Mouse (Mus musculus) spleen, adult 10 weeks (tissue): Measurements from ENCODE around the gene Fam83e. TPM values are rescaled to one million over a fixed set of nuclear protein-coding genes. Genes with fewer than 3 reads are reported as not detected.

Experiments
- polyA plus RNA-seq: library from polyadenylated mRNA; stranded (reverse); fragments of 350-450 nt; fragmentation: Illumina TruSeq; extraction: RNeasy Lipid Tissue Mini Kit (QIAGEN cat#74804); gene quantifications from one replicate; pipeline ENCODE4 v1.2.3, GENCODE M21; 2015; ENCODE audit warnings: low replicate concordance; ENCODE audit not compliant: insufficient read depth

The Fam83e gene
- 0.17 TPM for polyA plus RNA-seq

GRCm38 (mm10) chr7:45720413-45721233 lies at the start of gene Fam83e:
Fam83e (plus strand) TSS chr7:45721212.

GRCm38 (mm10) chr7:45683396-45684050 lies 37.5 kb upstream of the Fam83e start, which contains the start of gene Ntn5:
Ntn5 (plus strand) TSS chr7:45684022.

GRCm38 (mm10) chr7:45693921-45694591 lies 27.0 kb upstream of the Fam83e start, which contains the start of gene Sec1:
Sec1 (minus strand) TSS chr7:45694402.

GRCm38 (mm10) chr7:45699523-45700141 lies 21.4 kb upstream of the Fam83e start, which contains the start of gene Car11:
Car11 (plus strand) TSS chr7:45699843.

GRCm38 (mm10) chr7:45704730-45705442 lies 16.1 kb upstream of the Fam83e start, which contains the start of gene Dbp:
Dbp (plus strand) TSS chr7:45705088.

GRCm38 (mm10) chr7:45715090-45715708 lies 5.8 kb upstream of the Fam83e start, which contains the start of gene Rpl18:
Rpl18 (plus strand) TSS chr7:45715457.

GRCm38 (mm10) chr7:45717918-45718297 lies 3.1 kb upstream of the Fam83e start, which contains the start of gene Sphk2:
Sphk2 (minus strand) TSS chr7:45718002.

DNA sequence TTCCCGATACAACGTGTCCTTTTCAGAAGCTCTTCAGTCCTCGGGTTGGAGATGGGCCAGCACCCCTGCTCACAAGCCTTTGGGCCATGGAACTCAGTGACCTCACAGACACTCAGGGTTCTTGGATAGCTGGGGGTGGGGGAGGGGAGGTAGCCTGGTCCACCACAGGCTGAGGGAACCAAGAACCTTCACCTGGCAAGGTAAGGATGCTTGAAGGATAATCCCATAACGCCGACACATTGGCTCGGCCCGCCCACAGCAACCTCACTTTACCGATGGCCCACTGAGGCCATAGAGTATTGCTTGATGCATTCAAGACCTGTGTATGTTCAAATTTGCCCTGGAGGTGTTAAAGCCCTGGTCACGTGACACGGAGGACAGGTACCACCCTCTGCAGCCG lies 4.7 kb downstream of the Fam83e start, which contains the start of gene Spaca4:
Gene Spaca4, minus strand, starts transcription at position 101 of the 400 bp plus-strand sequence.

Other genes with a start within 250 kb of the Fam83e start
- gene Tulp2, start 239.3 kb upstream of the Fam83e start, polyA plus RNA-seq, result 0.11 TPM
- not detected for gene Gm45808, start 234.4 kb upstream of the Fam83e start, polyA plus RNA-seq
- 6.0 TPM for gene Dhdh, start 232.4 kb upstream of the Fam83e start, polyA plus RNA-seq
- gene Nucb1, start 210.8 kb upstream of the Fam83e start, polyA plus RNA-seq, result 82.9 TPM
- 28.5 TPM for gene Ppp1r15a, start 194.9 kb upstream of the Fam83e start, polyA plus RNA-seq
- 3.0 TPM for gene Plekha4, start 194.9 kb upstream of the Fam83e start, polyA plus RNA-seq
- 0.86 TPM for gene Hsd17b14, start 166.3 kb upstream of the Fam83e start, polyA plus RNA-seq
- 27.9 TPM for gene Bcat2, start 151.1 kb upstream of the Fam83e start, polyA plus RNA-seq
- gene Fgf21, start 105.7 kb upstream of the Fam83e start, polyA plus RNA-seq, result not detected
- gene Fut1, start 103.9 kb upstream of the Fam83e start, polyA plus RNA-seq, result 0.51 TPM
- gene Izumo1, start 99.4 kb upstream of the Fam83e start, polyA plus RNA-seq, result 0.46 TPM
- 2.6 TPM for gene Rasip1, start 93.7 kb upstream of the Fam83e start, polyA plus RNA-seq
- 1.0 TPM for gene Mamstr, start 81.2 kb upstream of the Fam83e start, polyA plus RNA-seq
- gene Fut2, start 54.8 kb upstream of the Fam83e start, polyA plus RNA-seq, result not detected
- gene Ntn5, start 37.2 kb upstream of the Fam83e start, polyA plus RNA-seq, result not detected
- gene Sec1, start 26.8 kb upstream of the Fam83e start, polyA plus RNA-seq, result 0.12 TPM
- 0.83 TPM for gene Car11, start 21.4 kb upstream of the Fam83e start, polyA plus RNA-seq
- 14.8 TPM for gene Dbp, start 16.1 kb upstream of the Fam83e start, polyA plus RNA-seq
- 565 TPM for gene Rpl18, start 5.8 kb upstream of the Fam83e start, polyA plus RNA-seq
- gene Sphk2, start 3.2 kb upstream of the Fam83e start, polyA plus RNA-seq, result 5.7 TPM
- gene Spaca4, start 4.6 kb downstream of the Fam83e start, polyA plus RNA-seq, result not detected
- not detected for gene Lmtk3, start 62.5 kb downstream of the Fam83e start, polyA plus RNA-seq
- gene Sult2b1, start 63.5 kb downstream of the Fam83e start, polyA plus RNA-seq, result 0.25 TPM
- 52.5 TPM for gene Cyth2, start 93.4 kb downstream of the Fam83e start, polyA plus RNA-seq
- gene Kcnj14, start 103.6 kb downstream of the Fam83e start, polyA plus RNA-seq, result not detected
- 9.6 TPM for gene Grwd1, start 109.7 kb downstream of the Fam83e start, polyA plus RNA-seq
- 76.4 TPM for gene Kdelr1, start 151.6 kb downstream of the Fam83e start, polyA plus RNA-seq
- gene Grin2d, start 157.2 kb downstream of the Fam83e start, polyA plus RNA-seq, result 0.11 TPM
- not detected for gene Syngr4, start 175.5 kb downstream of the Fam83e start, polyA plus RNA-seq
- 2.7 TPM for gene Tmem143, start 175.7 kb downstream of the Fam83e start, polyA plus RNA-seq
- gene Emp3, start 200.2 kb downstream of the Fam83e start, polyA plus RNA-seq, result 90.7 TPM
- 2.7 TPM for gene Ccdc114, start 202.9 kb downstream of the Fam83e start, polyA plus RNA-seq